Mouse (Mus musculus) neural tube, embryonic 15.5 days (tissue): ENCODE data around the gene Ptprm. TPM values are rescaled to one million over a fixed set of nuclear protein-coding genes. Genes with fewer than 3 reads are reported as not detected.

Experiments used
- ATAC-seq: fragments of 200-750 bp; cut with Nextera tagmentation; 2 replicates; pipeline ENCODE4 v1.8.0; 2017; ENCODE audit warnings: mild to moderate bottlenecking, moderate TSS enrichment, moderate library complexity; ENCODE audit not compliant: low FRiP score
- H3K27ac ChIP-seq: fragments of 300-500 bp; sonication (generic); replicated peaks from 2 replicates; pipeline ENCODE4 v1.5.1; 2015; ENCODE audit warnings: mild to moderate bottlenecking, inconsistent platforms
- H3K27me3 ChIP-seq: fragments of 300-500 bp; sonication (generic); replicated peaks from 2 replicates; pipeline ENCODE4 v1.6.1; 2015; ENCODE audit warnings: inconsistent platforms
- H3K36me3 ChIP-seq: fragments of 300-500 bp; sonication (generic); 2 replicates; pipeline ENCODE4 v1.6.1; 2015; ENCODE audit warnings: inconsistent platforms
- H3K4me1 ChIP-seq: fragments of 300-500 bp; sonication (generic); 2 replicates; pipeline ENCODE4 v1.6.1; 2015; ENCODE audit warnings: inconsistent platforms
- H3K4me2 ChIP-seq: fragments of 300-500 bp; sonication (generic); 2 replicates; pipeline ENCODE4 v1.6.1; 2015; ENCODE audit warnings: inconsistent platforms, mild to moderate bottlenecking, moderate library complexity
- H3K4me3 ChIP-seq: fragments of 300-500 bp; sonication (generic); replicated peaks from 2 replicates; pipeline ENCODE4 v1.5.1; 2015; ENCODE audit warnings: mild to moderate bottlenecking, inconsistent platforms
- H3K9ac ChIP-seq: fragments of 300-500 bp; sonication (generic); replicated peaks from 2 replicates; pipeline ENCODE4 v1.6.1; 2015; ENCODE audit warnings: mild to moderate bottlenecking, inconsistent platforms
- H3K9me3 ChIP-seq: fragments of 300-500 bp; sonication (generic); replicated peaks from 2 replicates; pipeline ENCODE4 v1.6.1; 2016; ENCODE audit warnings: inconsistent platforms
- WGBS: fragments of 180-500 bp; shearing (Covaris S2); methylation state at CpG from one replicate; pipeline ENCODE4 v1.1.7; 2015; ENCODE audit warnings: mixed read lengths; 5-methylcytosine and 5-hydroxymethylcytosine counted together
- polyA plus RNA-seq: library from polyadenylated mRNA; unstranded; fragments of >200 nt; fragmentation: Nextera tagmentation; extraction: Ambion mirVana; gene quantifications from 2 replicates; pipeline ENCODE4 v1.2.1, GENCODE M21; 2015

The Ptprm gene
- polyA plus RNA-seq, 1 experiment from 2014 or later: 25.3 TPM

DNA sequence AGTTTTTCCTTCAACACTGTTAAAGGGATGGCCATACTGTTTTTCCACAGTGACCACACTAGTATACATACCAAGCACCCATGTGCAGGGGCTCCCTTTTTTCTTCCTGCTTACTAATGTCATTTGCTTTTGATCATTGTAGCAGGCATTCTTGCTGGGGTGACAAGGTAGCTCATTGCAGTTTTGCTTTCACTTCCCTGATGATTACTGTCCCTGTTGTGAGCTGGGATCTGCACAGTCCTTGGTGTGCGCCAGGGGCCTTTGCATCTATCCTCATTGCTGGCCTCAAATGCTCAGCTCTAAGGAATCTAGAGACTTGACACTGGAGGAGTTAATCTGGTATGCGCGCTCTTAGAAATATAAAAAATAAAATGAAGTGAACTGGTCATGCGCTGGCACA, 147.3 kb downstream of the Ptprm start:
- no peak for ATAC-seq
- Histone ChIP-seq H3K27ac (no peak overlapping the region), H3K9me3 (no peaks in the 10 kb centered on the region), H3K36me3 (no peaks in the 10 kb centered on the region), H3K4me1 (0 out of 2 replicates have a peak, but pooled peaks cover 6% of the 10 kb centered on the region), H3K4me2 (no peak overlapping the region), H3K27me3 (no peaks in the 10 kb centered on the region), H3K4me3 (no peak overlapping the region), H3K9ac (no peak overlapping the region)
- 95% methylated on average over 4 of the region's 4 CpGs for WGBS

DNA sequence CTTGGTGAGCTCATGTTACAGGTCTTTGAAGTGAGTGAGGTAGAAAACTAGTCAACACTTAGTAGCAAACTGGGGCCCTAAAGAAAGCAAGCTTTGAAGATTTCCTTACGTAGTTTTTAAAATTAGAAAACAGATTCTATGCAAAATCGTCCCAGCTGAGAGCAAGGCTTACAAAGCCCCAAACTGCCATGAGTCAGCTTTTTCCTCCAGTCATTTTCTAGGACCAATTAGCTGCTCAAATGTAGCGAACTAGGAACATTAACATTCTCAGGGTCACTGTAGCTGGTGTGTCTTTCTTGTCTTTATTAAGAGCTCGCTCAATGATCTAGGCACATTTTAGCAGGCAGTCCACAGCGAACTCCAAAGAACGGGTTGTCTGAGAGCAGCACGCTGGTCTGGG, 153.1 kb downstream of the Ptprm start:
- no peak overlapping the region for H3K27ac ChIP-seq
- no peak overlapping the region for H3K9ac ChIP-seq
- WGBS: 54% methylated on average over 7 of the region's 7 CpGs
- no peak overlapping the region for H3K4me3 ChIP-seq
- no peaks in the 10 kb centered on the region for H3K36me3 ChIP-seq
- no peak overlapping the region for H3K4me2 ChIP-seq
- H3K9me3 ChIP-seq: no peaks in the 10 kb centered on the region
- H3K27me3 ChIP-seq: no peaks in the 10 kb centered on the region
- H3K4me1 ChIP-seq: peaks cover 14% of the 10 kb centered on the region
- no peak for ATAC-seq

DNA sequence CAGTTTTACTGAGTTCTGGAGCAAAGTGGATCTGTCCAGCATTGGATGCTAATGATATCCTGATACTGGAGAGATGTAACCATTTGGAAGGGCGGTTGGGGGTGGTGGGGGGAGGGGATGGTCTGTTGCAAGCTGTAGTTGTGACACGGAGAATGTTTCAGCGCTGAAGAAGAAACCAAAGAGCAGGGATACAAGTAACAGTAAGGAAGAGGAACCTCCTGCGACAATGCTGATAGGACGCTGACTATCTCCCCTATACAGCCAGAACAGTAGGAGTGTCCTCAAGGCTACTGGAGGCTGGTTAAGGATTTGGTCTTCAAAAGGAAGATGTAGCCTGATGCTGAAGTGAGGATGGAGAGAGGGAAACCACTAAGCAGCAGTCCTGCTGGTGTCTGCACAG, 160.5 kb downstream of the Ptprm start:
- Histone ChIP-seq H3K9me3 (no peaks in the 10 kb centered on the region), H3K27me3 (no peaks in the 10 kb centered on the region), H3K4me1 (peaks cover 14% of the 10 kb centered on the region), H3K27ac (no peak overlapping the region), H3K4me3 (no peak overlapping the region), H3K9ac (no peak overlapping the region), H3K36me3 (no peaks in the 10 kb centered on the region), H3K4me2 (no peak overlapping the region)
- WGBS: 74% methylated on average over 5 of the region's 5 CpGs
- ATAC-seq: no peak

DNA sequence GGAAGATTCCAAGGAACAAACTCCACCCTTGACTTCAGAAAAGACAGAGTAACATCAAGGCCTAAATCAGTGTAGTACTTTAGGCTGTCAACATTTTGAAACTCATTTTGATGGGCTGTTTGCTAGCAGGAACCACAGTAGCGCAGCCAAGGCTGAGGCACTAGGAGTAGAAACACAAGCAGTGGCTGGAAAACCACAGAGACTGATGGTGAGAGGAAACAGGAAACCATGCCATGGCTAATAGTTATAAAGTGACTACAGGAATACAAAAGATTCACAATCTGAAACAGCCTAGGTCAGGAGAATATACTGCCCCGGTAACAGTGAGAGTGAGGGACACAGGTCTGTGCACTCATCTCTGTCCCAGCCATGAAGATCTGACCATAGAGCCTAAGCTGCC, 165.7 kb downstream of the Ptprm start:
- Histone ChIP-seq H3K4me3 (no peak overlapping the region), H3K4me1 (no peaks in the 10 kb centered on the region), H3K27ac (no peak overlapping the region), H3K36me3 (no peaks in the 10 kb centered on the region), H3K27me3 (no peaks in the 10 kb centered on the region), H3K9me3 (no peaks in the 10 kb centered on the region), H3K9ac (no peak overlapping the region), H3K4me2 (no peak overlapping the region)
- WGBS: 89% methylated on average over 2 of the region's 2 CpGs
- no peak for ATAC-seq

DNA sequence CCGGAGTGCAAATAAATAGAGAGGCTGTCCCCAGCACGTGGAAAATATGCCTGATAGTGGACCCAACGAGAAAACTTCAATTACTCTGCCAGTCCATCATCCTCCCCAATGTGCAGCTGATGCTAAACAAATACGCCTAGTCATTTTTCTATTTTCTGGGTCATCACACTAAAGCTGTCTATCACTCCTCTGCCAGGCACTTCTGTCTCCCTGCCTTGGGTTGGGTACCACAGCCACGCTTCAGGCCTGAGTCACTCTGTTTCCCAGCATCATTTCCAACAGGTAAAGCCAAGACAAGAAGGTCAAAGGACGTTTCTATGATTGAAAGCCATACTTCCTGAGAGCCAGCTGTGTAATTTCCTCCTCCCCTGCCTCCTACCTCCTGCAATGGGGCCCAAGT, 167.4 kb downstream of the Ptprm start:
- Histone ChIP-seq H3K4me3 (no peak overlapping the region), H3K36me3 (no peaks in the 10 kb centered on the region), H3K9me3 (no peaks in the 10 kb centered on the region), H3K27me3 (no peaks in the 10 kb centered on the region), H3K4me2 (no peak overlapping the region), H3K9ac (no peak overlapping the region), H3K4me1 (no peaks in the 10 kb centered on the region), H3K27ac (no peak overlapping the region)
- ATAC-seq: no peak
- WGBS: 58% methylated on average over 6 of the region's 6 CpGs

DNA sequence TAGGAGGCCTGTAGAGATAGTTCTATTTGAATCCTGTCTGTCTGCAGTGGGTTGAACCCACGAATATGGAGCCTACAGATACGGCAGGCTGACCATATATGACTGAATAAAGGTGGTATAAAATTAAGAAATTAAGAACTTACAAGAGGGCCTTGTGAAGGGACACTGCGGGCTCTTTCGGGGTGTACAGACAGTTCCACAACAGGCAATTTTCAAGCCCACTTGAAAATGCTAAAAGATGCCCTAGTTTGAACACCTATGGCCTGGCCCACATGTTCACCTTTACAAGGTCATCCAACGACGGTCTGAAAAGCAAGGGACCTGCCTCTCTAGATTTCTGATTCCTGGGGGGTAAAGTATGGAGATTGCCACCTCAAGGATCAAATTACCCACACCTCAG, 168.3 kb downstream of the Ptprm start:
- Histone ChIP-seq H3K4me2 (no peak overlapping the region), H3K4me3 (no peak overlapping the region), H3K4me1 (no peaks in the 10 kb centered on the region), H3K9me3 (no peaks in the 10 kb centered on the region), H3K27me3 (no peaks in the 10 kb centered on the region), H3K36me3 (no peaks in the 10 kb centered on the region), H3K27ac (no peak overlapping the region), H3K9ac (no peak overlapping the region)
- no peak for ATAC-seq
- WGBS: 92% methylated on average over 6 of the region's 6 CpGs

DNA sequence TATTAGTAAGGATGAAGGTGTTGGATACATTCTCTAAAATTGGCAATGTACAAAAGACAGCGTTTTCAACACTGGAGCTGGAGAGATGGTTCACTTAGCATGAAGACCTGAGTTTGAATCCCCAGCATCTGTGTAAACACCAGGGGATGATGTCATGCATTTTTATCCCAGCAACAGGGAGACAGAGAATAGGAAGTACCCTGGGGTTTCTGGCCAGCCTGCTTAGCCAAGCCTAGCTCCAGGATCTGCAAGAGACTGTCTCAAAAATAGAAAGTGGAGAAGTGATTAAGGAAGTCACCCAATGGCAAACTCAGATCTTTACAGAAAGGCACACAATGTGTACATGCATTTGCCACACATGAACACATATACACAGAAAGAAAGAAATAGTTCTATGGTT, 174.8 kb downstream of the Ptprm start:
- no peak overlapping the region for H3K4me3 ChIP-seq
- H3K4me1 ChIP-seq: no peaks in the 10 kb centered on the region; the same call in 1 of the 2 replicates
- WGBS: 83% methylated on average over 1 of the region's 1 CpGs
- H3K9ac ChIP-seq: no peak overlapping the region
- H3K27ac ChIP-seq: no peak overlapping the region
- ATAC-seq: no peak
- H3K27me3 ChIP-seq: no peaks in the 10 kb centered on the region
- no peak overlapping the region for H3K4me2 ChIP-seq
- H3K9me3 ChIP-seq: no peaks in the 10 kb centered on the region
- no peaks in the 10 kb centered on the region for H3K36me3 ChIP-seq

DNA sequence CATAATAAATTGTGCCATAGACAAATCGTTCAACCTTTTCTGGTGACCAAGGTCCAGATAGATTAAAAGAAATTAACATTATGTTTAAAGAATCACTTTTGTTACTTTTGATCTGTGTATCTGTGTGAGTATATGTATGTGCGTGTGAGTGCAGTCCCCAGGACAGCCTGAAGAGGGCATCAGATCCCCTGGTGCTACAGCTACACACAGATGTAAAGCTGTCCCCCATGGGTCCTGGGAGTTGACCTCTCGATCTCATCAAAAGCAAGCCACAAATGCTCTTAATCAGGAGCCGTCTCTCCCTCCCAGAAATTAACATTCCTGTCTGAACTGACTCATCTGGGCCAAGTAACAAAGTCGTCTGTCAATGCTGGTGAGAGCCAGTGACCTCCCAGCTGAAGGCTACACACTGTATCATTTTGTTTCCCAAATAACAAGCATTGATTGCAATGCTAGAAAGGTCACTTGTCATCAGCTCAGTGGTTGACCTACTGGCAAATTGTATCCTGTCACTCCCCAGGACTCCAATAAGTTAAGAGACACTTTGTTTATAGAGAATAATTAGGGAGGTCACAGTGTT, 175.5 kb downstream of the Ptprm start:
- Histone ChIP-seq H3K9ac (no peak overlapping the region), H3K4me3 (no peak overlapping the region), H3K4me2 (no peak overlapping the region), H3K4me1 (no peaks in the 10 kb centered on the region; the same call in 1 of the 2 replicates), H3K27me3 (no peaks in the 10 kb centered on the region), H3K36me3 (no peaks in the 10 kb centered on the region), H3K27ac (no peak overlapping the region), H3K9me3 (no peaks in the 10 kb centered on the region)
- no peak for ATAC-seq
- WGBS: 81% methylated on average over 5 of the region's 5 CpGs

DNA sequence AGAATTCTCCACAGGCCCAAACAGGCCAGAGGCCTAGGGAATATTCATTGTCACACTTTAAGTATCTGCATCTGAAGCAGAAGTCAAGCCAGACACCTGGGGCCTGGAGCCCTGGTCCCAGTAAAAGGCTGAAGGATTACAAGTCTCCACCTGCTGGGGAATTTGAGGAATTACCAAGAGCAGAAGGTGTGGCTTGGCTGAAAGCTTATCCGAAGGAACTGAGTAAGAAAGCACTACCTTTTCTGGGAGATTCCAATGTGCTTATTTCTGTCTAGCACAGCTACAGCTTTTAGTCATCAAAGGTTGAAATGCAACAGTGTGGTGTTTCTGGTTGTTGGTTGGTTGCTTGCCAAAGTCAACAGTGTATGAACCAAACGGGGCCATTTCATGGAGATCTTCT, 178.4 kb downstream of the Ptprm start:
- H3K4me2 ChIP-seq: no peak overlapping the region
- H3K4me1 ChIP-seq: no peaks in the 10 kb centered on the region; the same call in 1 of the 2 replicates
- no peaks in the 10 kb centered on the region for H3K27me3 ChIP-seq
- H3K36me3 ChIP-seq: no peaks in the 10 kb centered on the region
- 57% methylated on average over 2 of the region's 2 CpGs for WGBS
- no peak overlapping the region for H3K9ac ChIP-seq
- H3K27ac ChIP-seq: no peak overlapping the region
- no peak overlapping the region for H3K4me3 ChIP-seq
- no peaks in the 10 kb centered on the region for H3K9me3 ChIP-seq
- ATAC-seq: no peak

DNA sequence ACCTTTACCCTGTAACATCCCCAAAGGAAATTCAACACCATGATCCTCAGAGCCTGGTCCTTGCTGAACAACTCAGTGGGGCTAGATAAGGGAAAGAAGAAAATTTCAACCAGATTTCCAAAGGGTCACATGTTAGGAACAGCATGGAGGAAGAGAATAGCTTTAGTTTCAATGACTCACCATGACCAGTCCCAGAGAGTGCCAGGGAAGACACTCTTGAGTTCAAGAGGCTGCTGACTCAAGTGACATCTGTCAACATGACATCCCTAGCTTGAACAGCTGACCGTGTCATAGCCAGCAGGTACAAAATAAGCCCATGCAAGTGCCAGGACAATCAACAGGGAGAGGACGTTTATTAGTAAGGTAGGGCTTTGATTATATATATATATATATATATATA, 182.9 kb downstream of the Ptprm start:
- 94% methylated on average over 2 of the region's 2 CpGs for WGBS
- H3K4me2 ChIP-seq: no peak overlapping the region
- H3K4me1 ChIP-seq: no peaks in the 10 kb centered on the region; the same call in 1 of the 2 replicates
- no peak overlapping the region for H3K9ac ChIP-seq
- H3K36me3 ChIP-seq: no peaks in the 10 kb centered on the region
- no peak overlapping the region for H3K4me3 ChIP-seq
- no peaks in the 10 kb centered on the region for H3K27me3 ChIP-seq
- no peak for ATAC-seq
- no peaks in the 10 kb centered on the region for H3K9me3 ChIP-seq
- no peak overlapping the region for H3K27ac ChIP-seq

DNA sequence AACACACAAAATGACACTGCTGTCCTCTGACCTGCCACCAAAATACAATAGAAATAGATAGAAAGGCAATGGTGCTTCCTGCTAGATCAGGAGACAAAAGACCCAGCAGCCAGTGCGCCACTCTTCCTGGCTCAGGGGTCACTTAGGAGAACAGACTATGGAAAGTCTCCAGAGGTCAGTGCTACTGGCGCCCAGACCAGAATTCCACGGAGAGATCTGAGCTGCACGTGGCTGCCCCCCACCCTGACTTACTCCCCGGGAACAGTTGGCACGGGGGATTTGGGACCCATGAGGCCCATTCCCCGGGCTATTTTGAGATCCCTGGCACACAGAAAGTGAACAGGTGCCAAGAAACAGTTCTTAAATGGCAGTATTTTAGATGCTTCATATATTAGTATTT, 183.6 kb downstream of the Ptprm start:
- no peak for ATAC-seq
- Histone ChIP-seq H3K27ac (no peak overlapping the region), H3K4me1 (no peaks in the 10 kb centered on the region; the same call in 1 of the 2 replicates), H3K4me2 (no peak overlapping the region), H3K36me3 (no peaks in the 10 kb centered on the region), H3K9ac (no peak overlapping the region), H3K9me3 (no peaks in the 10 kb centered on the region), H3K27me3 (no peaks in the 10 kb centered on the region), H3K4me3 (no peak overlapping the region)
- WGBS: 71% methylated on average over 7 of the region's 7 CpGs

DNA sequence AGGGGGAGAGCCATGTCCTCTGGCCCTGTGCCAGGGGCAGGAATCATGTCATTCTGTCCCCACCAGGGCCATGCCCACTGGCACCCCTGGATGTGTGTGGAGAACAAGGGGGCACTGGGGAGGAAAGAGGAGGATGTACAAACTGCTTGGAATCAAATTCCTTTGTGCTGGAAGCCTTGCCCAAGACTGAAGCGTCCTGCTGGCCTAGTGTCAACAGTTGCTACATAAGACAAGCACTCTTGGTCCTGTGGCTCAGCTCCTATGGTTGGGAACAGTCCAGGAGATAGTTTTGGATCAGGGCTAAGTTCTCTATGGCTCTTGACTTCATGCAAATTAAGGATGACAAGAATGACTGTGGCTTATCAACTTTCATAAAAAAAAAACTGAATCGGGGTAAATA, 188.4 kb downstream of the Ptprm start:
- H3K27me3 ChIP-seq: no peaks in the 10 kb centered on the region
- H3K9ac ChIP-seq: no peak overlapping the region
- H3K4me2 ChIP-seq: no peak overlapping the region
- H3K4me3 ChIP-seq: no peak overlapping the region
- no peaks in the 10 kb centered on the region for H3K9me3 ChIP-seq
- H3K36me3 ChIP-seq: no peaks in the 10 kb centered on the region
- ATAC-seq: no peak
- no peaks in the 10 kb centered on the region for H3K4me1 ChIP-seq
- 78% methylated on average over 2 of the region's 2 CpGs for WGBS
- H3K27ac ChIP-seq: no peak overlapping the region

DNA sequence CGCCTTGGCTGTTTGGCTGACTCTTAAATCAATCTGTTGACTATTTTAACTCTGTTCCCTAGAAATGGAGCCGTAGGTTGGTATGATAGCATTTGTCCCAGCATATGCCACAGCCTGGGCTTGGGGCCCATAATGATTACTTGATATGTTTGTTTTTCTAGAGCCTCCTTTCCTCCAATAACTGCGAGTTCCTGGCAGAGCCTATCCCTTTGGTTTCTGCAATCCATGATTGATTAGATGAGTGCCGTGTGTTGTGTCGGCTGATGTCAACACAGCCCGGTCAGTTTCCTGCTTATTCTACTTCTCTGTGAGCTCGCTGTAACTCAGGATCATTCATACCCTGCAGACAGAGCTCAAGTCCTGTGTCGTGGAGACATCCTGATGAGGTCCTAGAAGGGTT, 194.6 kb downstream of the Ptprm start:
- Histone ChIP-seq H3K4me1 (peaks cover 16% of the 10 kb centered on the region), H3K9me3 (no peaks in the 10 kb centered on the region), H3K9ac (no peak overlapping the region), H3K4me3 (no peak overlapping the region), H3K4me2 (no peak overlapping the region), H3K36me3 (no peaks in the 10 kb centered on the region), H3K27ac (no peak overlapping the region), H3K27me3 (no peaks in the 10 kb centered on the region)
- no peak for ATAC-seq
- WGBS: 91% methylated on average over 8 of the region's 8 CpGs
